Mouse (Mus musculus) yolk sac, embryonic 10.5 days (tissue): ENCODE data around the gene Zbtb33.
A peak's percentile ranks its signal among the peaks of the same experiment; 100 is the strongest.
"Not testable (repeated sequence)": the region's sequence is repeated elsewhere in the genome, so short reads cannot be mapped to it uniquely, and the experiment has no call there.

ENCODE experiments used
- DNase-seq: peaks from one replicate; pipeline ENCODE4 v3.0.0-alpha.2; 2017; ENCODE audit warnings: low spot score

Gene Zbtb33

DNA sequence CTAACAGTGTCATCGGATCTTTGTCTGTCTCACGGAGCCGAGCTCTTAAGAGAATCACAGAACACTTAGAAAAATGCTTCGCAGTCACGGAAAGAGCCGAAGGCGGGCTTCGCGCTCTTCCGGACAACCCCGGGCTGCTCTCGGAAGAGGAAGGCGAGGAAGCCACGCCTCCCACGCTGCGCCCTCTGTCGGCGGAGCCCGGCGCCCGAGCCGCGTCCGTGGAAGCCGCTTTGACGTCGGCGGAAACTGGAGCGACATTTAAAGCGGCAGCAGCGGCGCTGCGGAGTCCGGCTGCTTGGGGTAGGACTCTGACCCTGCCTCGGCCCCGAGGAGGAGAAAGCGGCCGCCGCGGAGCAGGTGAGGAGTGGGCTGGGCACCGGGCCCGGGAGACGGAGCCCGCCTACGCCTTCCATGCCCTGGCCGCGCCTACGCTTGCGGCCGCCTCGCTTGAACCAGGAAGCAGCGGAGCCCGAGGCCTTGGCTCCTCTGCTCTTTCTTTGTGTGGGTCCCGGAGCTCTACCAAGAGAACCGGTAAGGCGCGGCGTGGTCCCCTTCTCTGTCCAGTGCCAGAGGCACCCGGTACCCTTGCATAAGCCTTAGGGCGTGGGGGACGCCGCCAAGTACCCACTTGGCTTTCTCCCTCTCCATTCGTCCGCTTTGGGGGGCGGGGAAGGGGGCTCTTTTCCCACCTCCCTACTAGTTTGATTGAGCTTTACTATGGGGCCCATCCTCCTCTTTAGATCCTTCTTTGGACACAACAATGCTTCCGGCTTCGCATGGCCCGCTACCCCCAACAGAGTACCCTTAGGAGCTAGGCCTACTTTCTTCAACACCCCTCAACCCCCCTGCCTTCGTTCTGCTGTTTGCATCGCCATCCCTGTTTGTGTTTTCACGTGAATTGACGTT, at the start of gene Zbtb33:
Gene Zbtb33 (plus strand): TSS at position 242 of the 906 bp plus-strand sequence.
- peak; percentile 82 for DNase-seq

- DNase-seq, result no peak
Measured at GRCm38 (mm10) chrX:38159097-38159496, 30.5 kb upstream of the Zbtb33 start.

GRCm38 (mm10) chrX:38165315-38165714, 24.3 kb upstream of the Zbtb33 start:
- DNase-seq, result no peak

- DNase-seq, result no peak
Measured at GRCm38 (mm10) chrX:38166064-38166463, 23.5 kb upstream of the Zbtb33 start.

DNA sequence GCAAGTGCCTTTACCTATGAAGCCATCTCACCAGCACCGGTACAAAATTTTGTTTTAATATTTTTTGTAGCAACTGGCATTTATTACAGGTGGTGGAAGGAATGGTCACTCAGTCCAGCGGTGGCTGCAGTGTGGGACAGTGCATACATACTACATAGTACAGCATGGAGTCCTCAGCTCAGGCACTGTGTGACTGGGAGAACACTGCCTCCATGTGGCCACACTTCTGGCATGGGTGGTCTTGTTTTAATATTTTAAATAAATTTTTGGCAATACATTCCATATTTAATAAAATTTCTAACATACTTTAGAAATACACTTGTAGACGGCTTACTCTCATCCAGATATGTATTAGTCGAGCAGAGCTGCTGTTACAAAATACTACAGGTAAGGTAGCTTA, 23.0 kb upstream of the Zbtb33 start:
- no peak for DNase-seq

DNA sequence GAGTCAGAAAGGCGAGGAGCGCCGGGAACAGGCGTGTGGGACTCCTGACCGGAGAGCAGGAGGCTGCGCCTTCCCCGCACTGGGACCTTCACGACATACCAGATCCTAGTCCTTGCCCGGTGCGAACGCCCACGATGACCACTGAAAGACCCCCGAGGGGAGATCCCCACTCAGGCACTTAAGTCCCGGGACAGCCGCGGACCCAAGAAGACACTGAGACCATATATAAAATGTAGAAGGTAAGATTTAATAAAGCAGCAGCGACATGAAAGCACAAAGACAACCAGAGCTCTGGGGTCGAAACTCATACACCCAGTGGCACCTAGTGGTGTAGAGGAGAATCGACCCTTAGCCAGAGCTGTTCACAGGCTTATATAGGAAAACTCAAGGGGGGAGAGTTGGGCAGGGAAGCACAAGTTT, 9.7 kb upstream of the Zbtb33 start:
- not testable (repeated sequence) for DNase-seq

DNA sequence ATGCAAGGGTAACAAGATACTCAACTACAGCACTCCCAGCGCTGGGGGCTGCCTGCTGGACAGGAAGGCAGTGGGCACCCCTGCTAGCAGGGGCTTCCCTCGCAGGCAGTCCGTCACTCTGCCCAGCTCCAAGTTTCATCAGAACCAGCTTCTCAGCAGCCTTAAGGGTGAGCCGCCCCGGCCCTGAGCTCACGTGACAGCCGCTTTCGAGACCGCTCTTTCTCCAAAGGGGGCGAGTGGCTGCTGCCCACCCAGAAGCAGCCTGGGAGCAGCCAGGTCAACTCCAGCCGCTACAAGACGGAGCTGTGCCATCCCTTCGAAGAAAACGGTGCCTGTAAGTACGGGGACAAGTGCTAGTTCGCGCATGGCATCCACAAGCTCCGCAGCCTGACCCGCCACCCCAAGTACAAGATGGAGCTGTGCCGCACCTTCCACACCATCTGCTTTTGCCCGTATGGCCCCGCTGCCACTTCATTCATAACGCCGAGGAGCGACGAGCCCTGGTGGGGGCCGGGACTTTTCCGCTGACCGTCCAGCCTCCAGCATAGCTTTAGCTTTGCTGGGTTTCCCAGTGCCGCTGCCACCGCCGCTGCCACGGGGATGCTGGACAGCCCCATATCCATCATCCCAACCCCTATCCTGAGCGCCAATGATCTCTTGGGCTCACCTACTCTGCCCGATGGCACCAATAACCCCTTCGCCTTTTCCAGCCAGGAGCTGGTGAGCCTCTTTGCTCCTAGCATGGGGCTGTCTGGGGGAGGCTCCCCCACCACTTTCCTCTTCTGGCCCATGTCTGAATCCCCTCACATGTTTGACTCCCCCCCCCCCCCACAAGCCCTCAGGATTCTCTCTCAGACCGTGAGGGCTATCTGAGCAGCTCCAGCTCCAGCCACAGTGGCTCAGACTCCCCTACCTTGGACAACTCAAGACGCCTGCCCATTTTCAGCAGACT, 8.7 kb upstream of the Zbtb33 start:
- DNase-seq, result no peak

DNA sequence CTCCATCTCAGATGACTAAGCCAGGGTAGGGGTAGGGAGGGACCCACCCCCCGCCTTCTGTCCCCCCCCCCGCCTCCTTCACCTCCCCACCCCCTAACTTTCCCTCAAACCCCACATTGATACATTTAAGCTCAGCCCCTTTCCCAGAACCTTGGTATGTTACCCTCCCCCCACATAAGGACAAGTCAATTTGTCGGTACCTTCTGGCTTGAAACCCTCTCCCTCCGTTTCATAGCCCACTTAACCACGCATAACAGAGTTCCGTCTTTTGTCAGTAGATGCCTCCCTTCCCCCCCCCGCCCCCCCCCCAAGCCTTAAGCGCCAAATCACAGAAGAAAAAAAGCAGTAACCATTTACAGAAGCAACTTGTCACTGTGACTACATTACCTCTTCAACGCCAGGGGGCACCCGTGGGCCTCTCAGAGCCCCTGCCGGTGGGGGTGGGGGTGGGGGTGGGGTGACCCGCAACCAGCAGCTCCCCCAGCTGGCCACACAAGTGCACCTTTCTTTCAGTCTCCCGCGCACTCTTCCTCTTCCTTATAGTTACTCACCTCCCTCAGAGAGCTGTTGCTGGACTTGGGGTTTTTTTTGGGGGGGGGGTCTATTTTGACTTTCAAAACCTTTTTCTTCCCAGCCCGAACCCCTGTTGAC, 7.9 kb upstream of the Zbtb33 start:
- DNase-seq, result peak; percentile 40

DNA sequence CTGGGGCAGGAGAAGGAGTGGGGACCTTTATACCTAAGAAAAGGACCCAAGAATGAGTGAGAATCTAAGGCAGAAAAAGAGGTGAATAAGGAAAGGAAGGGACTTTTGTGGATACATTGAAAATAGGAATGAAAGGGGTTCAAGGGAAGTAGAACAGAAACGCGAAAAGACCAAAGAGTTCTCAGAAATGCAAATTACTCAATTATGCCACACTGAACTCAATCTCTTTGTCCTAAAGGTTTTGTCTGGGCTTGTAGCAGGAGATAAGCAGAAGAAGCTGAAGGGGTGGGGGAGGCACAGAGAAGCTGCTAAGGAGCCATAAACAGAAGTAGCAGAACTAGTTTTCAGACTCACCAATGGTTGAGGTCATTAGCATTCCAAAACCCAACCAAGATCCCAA, 4.1 kb upstream of the Zbtb33 start:
- DNase-seq, result no peak

DNA sequence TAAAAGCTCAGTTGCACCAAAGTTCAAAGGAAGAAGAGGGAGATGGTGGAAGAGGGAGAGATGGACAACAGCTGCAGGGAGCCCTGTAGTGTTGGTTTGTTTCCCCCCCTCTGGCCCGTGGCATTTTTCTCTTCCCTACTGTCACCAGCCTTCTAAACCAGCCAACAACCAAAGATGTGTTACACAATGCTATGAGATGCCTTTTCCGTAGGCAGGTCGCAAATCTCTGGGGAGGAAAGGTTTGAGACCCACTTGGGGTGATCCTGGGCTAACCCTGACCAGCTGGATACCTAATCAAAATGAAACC, 818 bp downstream of the Zbtb33 start:
- no peak for DNase-seq

DNA sequence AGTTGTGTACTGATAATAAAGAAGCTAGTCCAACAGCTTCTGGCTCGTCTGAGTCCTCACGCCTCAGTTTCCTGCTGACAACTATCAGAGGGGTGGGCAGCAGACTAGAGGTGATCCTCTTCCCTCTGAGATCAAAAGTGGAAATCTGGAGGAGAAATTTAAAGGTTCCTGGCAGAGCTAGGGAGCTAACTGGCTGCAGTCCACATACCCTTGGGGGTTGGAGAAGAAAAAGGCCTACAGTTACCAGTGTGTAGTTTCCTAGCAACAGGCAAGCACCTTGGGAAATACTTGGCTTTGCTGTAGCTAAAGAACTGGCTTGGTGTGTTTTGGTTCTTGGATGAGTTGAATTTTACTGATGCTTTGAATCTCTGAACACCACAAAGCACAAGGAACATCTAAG, 12.2 kb downstream of the Zbtb33 start:
- DNase-seq, result no peak

DNA sequence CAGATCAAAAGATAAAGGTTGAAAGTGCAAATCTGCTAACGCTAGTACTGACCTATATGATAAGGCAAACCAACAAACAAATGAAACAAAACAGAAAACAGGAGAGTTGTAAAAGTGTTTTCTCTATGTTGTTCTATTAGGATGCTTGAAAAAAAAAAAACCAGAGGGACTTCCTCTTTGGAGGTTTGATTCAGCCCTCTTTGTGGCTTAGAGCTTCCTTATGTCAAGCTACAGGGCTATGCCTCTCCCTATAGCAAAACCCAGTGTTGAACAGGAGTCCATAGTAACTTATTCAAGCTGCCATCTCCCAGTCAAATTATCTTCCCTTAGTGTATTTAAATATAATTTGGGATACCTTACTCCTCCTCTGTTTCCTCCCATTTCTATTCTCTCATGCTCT, 17.8 kb downstream of the Zbtb33 start:
- no peak for DNase-seq

- DNase-seq, result peak; percentile 18
Measured at GRCm38 (mm10) chrX:38216986-38217675, 27.5 kb downstream of the Zbtb33 start.

- no peak for DNase-seq
Measured at GRCm38 (mm10) chrX:38217676-38217991, 28.0 kb downstream of the Zbtb33 start.

GRCm38 (mm10) chrX:38222757-38223156, 33.2 kb downstream of the Zbtb33 start:
- DNase-seq, result no peak

DNA sequence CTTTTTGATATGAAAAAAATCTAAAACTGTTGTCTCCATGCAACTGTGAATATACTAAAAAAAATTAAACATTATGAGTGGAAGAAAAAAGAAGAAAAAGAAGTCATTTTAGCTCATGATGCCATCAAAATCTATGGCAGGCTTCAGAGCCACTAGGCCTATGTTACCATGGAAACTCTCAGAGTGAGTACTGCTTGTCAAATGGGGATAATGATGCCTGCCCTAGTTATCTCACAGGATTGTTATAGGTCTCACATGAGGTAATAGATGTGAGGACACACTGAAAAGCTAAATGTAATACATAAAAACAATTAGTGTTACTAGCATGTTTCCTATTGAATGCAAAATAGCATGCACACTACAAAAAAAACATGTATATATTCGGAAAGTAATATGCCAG, 40.3 kb downstream of the Zbtb33 start:
- DNase-seq, result no peak

DNA sequence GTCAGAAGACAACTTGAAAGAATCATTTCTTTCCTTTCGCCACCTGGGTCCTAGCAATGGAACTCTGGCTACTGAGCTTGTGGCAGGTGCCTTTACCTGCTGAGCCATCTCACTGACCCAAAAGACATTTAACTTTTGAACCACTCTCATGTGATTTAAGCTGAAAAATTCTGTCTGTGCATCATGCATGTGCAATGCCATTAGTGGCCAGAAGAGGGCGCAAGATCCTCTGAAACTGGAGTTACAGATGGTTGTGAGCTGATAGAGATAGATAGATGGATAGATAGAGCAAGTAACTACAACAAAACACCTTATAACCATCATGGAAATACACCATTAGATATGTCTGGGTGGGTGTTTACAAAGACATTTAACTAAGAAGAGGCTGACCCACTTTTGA, 48.1 kb downstream of the Zbtb33 start:
- DNase-seq, result no peak
